Mouse (Mus musculus) CD4-positive, CD25-positive, alpha-beta regulatory T cell, adult 2 months (primary cell): ENCODE measurements around the gene Cdk5rap2.

Experiments used
- DNase-seq: peaks from one replicate; pipeline ENCODE4 v3.0.0-alpha.2; 2012; ENCODE audit warnings: low read depth, low spot score

The Cdk5rap2 gene

DNA sequence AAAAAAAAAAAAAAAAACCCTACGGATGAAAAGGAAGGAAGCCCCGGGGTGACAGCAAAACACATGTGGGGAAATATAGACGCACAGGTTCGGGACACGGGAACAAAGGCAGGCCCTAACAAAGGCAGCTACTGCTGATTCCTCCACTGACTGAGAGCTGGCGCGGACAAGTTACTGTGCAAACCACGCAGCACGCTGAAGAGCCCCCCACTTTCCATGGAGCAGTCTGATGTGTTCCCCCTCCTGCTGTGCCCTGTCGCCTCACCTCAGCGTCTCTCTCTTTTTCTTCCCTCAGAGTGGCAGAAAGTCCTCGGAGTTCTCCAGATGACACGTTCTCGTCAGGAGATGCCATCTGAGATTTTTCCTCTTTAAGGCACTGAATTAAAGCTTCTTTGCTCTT is 55.8 kb downstream of the Cdk5rap2 start:
- no peak for DNase-seq

DNA sequence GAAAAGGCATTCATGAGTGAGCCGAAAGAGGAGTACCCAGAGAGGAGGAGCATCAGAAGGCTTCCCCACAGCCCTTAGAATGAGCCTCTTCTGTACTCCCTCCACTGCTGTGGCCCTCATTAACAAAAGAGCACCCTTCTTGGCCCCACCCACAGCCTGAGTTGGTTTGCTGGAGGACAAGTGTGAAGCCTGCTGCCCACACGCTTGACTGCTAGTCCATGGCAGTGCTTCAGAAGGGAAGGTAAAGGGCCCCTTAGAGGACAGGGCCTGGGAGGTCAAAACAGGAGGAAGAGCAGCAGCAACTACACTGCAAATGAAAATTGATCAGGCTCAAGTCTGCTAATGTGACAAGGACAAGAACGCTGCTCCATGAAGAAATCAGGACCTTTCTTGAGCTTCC is 56.6 kb downstream of the Cdk5rap2 start:
- DNase-seq = no peak

DNA sequence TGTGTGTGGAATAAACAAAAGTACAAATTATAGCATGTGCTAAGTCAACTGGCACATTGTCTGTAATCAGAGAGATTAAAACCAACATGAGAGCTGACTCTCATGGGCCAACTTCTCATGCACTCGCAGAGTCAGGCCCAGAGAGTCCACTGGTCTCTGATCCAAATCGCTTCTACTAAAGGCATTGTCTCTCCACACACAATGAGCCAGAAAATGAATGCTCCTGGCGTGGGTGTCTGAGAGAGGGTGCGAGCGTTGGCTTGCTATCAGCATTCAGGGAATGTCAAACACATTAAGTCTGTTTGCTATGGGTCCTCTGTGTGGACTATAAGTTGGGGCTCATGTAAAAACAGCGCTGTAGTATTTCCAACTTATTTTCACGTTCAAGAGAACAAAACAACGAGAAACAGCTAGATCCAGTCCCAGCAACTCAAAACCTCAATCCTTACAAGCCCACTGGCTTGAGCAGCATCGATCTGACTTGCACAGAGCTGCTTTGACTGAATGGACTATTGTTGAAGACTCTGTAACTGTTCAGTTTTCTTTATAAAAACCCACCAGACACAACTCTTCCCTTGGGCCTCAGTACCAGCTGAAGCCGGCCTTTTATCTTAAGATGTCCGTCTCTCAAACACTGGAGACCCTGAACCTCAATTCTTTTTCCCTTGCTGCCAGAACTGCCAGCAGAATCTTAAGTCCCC is 74.6 kb downstream of the Cdk5rap2 start:
- no peak for DNase-seq

DNA sequence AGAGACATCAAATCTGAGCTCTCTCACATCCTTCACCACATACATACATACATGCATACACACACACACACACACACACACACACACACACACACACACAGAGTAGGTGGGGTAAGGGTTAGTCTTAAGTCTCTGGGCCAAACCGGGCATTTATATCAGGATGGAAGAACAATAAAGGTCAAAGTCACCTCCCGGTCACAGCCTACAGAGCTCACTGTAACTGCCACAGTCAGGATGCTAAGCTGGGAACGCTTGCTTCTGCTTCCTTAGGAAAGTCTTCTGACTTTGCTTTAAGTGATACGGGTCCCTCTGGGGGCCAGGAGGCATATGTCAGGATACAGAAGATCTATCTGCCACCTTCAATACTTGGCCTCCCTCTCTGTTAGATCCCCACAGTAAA is 75.2 kb downstream of the Cdk5rap2 start:
- DNase-seq = no peak

DNA sequence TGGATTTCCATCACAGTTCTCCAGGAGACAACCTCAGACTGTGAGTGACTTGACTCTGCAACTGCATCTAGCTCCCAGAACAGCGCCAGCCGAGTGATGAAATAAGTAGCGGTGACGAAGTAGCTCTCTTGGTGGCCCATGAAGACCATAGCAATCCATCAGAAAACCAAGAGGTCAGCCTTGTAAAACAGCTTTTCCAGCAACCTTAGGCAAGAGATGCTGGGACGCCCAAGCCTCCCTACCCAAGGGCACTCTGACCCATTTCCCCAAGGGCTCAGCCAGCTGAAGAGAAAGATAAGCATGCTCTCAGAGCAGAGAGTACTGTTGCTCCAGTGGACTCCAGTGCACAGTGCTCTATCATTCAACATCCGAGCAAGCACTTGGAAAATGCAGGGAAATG is 77.3 kb downstream of the Cdk5rap2 start:
- no peak for DNase-seq

DNA sequence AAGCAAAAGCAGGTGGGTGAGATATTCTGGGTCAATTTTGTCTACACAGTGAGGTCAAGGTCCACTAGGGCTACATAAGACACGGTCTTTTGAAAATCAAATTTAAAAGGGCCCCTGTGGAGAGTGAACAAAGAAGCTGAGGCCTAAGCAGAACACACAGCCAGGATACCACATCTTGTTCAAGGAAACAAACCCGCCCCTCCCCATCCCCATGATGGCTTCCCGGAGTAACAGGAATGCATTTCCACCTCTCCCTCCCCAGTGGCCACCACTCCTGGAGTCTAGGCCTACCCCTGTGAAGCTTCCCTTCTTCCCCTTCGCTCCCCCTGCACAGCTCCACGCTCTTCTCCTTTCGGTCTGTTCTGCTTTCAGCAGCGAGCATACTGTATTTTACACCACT is 77.7 kb downstream of the Cdk5rap2 start:
- DNase-seq = no peak

DNA sequence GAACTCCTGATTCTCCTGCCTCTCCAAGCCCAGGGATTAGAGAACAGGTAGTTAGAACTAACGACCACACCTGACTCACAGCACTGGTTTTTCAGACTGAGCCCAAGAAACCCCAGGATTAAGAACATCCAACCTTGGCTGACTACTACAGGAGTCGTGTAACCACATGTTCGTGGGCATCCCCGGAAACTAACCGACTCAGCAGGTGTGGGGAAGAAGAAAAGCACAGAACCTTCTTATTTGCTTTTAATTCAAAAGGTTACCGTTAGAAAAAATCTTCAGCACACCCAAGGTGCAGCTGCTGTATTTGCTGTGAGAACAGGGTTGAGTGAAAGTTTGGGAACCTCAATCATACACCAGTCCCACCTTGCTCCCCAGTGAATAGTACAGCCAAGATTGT is 79.1 kb downstream of the Cdk5rap2 start:
- no peak for DNase-seq

DNA sequence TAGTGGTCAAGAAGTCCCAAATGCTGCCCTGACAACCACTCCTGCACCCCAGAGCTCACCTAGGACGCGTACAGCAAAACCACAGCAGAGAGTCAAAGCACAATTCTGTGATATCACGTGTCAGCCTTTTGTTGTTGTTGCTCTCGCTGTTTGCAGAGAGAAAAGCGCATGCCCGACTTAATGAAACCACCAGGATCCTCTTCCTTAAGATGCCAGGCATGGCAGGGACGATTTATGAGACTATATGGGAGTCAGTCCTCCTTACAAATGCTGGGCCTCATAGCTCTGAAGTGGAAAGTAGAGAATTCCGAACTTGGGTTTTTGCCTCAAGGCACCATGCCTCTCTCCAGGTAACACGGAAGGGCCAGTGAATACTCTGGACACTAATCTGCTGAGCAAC is 82.2 kb downstream of the Cdk5rap2 start:
- no peak for DNase-seq

DNA sequence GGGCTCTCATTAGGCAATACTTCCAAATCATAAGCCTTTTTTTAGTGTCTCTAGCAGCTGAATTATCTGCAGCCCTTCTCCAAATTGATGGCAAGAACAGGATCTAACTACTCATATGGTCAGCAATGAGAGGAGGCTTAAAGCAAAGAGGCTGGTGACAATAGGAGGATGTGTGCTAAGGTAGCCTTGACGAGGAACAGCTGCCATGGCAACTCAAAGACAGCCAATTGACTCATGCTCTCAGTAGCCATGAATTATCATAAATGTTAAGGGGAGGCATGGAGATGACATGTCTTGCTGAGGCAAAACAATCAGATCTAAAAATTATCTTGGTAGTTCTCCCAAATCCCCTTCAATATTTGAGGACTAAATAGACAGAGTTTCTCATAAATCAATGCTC is 82.8 kb downstream of the Cdk5rap2 start:
- no peak for DNase-seq

DNA sequence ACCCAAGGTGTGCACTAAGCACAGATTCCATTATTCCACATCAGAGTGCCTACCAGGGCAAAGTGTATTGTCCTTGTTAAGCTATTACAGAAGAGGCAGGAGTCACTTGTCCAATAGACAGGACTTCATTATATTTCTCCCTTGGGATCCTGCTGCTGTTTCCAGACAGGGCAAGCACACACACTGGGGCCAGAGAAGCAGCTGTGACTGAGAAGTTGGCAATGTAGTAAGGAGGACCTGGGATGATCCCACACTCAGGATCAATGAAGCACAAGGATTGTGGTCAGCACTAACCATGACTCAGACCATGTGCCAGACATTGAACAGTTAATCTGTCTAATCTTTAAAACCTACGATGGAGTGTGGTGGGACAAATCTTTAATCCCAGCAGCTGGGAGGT is 88.7 kb downstream of the Cdk5rap2 start:
- no peak for DNase-seq

DNA sequence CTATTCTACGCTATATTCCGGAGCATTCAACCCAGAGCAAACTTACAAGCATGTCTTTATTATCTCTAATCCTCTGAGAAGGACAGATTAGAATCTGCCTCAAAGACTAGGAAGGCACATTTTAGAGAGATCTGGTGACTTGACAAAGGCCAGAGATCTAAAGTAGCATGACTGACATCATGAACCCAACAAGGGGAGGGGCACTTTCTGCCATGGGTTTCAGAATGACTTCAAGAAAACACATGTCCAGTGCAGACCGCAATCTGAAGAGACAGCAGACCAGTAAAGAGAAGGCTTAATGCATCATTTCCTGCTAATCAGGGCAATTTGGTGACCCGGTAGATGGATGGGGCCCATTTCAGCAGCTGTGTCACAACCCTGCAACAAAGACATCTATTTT is 98.1 kb downstream of the Cdk5rap2 start:
- no peak for DNase-seq

DNA sequence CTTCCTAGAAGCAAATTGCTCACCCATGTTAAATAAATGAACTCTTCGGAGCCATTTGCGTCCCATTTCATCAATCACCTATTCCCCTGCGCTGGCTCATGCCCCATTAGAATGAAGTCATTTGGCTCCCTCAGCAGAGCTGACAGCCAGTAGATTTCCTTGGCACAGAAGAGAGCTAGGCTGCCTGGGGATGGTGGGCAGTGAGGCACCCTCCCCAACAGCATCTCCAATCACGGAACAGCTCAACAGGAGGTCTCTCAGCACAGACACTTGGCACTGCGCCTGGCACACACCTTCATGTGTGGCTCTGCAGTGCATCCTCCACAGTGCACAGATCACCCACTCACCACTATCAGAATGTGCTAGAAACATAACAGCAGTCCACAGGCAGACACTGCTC is 98.7 kb downstream of the Cdk5rap2 start:
- DNase-seq = no peak

DNA sequence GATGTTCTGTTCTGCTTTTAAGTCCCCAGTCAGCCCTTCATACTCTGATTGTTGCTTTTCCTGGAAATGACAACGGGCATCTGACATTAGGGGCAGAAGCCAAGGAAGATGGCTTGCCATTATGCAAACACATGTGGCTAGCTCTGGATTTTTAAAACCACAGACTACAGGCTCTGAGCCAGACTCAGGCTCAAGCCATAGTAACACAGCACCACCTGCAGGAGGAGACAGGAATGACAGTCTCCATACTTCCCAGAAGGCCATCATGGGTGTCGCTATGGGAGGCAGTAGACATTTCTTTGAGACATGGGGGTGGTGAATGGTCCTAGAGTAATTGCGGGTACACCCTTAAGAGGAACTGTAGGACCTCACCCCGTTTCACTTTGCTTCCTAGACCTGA is 103.0 kb downstream of the Cdk5rap2 start:
- peak; percentile 70 for DNase-seq

DNA sequence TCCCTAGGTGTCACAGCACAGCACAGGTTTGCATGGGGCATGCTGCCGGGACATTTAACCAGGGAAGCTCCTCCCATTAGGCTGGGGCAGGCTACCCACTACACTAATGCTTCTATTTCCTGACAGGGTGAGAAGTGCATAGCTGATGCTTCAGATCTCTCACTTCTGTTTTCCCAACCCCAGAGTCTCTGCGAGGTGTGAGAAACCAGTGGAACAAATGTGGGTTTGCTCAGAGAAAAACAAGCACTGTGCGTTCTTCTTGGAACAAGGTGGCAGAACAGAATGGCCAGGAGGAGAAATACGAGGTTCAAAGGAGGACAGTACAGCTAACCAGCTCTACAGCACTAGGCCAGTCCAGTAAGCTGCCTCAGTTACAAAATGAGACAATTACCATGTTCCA is 106.4 kb downstream of the Cdk5rap2 start:
- no peak for DNase-seq

DNA sequence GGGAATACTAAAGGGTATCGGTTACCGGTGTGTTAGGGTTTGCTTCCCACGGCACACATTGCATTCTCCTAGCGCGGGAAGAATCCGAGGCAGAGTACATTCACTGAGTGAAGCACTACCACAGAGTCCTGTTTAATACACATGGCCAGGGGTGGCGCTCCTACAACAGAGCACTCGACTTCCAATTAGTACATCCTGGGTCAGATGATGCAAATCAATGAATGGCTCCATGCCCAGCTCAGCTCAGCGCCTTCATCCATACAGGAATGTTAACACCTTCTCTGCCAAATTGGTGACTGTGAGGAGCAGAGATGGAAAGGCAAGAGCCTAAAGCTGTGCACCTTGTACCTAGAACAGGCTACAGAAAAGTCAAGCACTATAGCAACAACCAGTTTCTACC is 109.1 kb downstream of the Cdk5rap2 start:
- no peak for DNase-seq

DNA sequence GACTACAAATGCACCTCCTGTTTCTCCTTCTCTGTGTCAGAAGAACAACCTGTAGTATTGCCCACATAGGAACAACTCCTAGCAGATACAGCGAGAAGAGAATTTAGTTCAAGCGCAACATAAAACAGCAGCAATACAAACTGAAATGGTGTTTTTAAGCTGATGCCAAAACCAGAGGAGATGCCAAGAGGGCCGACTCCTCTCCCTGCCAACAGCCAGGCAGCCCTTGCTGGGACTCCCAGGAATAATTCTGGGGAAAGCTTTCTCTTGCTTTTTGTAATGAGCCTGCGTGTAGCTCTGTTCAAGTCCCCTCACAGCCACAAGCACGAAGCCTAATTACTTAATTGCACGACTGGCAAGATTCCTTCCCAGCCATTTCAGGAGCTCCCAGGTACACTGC is 120.9 kb downstream of the Cdk5rap2 start:
- DNase-seq = no peak

DNA sequence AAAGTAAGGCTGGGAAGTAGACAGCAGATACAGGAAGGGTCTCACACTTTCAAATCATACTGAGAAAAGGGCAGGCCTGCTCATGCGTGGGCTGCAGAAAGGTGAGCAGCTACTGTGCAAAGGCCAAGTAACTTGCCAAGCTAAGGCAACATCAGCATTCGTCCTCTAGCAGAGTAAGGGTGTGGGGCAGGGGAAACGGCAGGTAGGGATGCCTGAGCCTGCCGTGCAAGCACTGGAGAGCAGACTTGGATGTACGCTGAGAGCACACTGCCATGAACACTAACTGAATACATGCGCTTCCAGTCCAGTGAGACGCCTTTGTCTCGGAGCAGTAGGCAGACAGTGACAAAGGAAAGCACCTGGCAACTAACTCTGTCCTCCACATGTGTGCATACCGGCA is 127.1 kb downstream of the Cdk5rap2 start:
- DNase-seq = no peak

DNA sequence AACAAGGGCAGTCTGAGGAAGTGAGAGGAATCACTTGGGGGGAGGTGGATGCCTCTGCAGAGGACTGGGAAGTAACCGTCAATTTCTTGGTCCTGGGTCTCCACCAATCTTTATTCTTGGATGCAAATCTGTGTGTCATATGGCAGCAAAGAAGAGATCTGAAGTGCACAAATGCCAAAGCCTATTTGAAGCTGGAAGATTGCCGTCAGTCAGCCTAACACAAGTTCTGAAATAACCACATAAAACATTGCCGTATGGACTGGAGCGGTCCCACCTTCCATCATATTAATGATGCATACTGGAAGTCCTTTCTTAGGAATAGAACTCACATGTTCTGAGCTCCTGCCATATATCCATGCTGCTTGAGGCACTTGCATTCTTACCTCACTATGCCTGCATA is 131.4 kb downstream of the Cdk5rap2 start:
- DNase-seq = no peak

DNA sequence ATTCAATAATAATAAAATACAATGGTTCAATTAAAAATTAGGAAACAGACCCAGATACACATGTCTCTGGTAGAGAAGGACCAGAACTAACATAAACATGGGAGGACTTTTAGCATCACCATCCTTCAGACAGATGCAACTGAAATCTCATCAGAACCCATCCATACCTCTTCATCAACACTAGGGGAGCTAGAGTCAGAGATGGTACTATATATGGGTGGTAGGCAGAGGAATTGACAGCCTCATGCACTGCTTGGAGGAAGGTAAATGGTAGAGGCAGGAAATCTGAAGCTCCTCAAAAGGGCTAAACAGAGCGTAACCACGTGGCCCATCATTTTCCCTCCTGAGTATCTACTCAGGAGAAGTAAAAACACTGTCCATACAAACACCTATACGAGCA is 132.2 kb downstream of the Cdk5rap2 start:
- no peak for DNase-seq

DNA sequence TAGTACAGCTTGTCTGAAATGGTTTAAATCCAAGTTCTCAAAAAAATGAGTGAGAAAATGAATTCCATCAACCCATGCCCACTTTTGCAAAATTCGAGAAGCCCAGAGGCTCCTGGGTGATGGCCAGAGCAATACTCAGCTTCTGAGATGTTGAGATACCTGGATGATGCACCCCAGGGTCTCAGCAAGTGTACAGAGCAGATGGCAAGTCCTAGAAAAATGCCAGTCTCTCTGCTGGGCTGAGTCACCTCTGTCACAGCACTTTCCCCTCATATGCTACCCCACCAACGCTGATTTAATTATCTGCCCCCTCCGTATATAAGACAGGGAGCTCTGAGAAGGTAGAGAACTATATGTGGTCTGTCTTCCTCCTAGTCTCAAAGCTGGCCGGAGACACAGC is 137.3 kb downstream of the Cdk5rap2 start:
- no peak for DNase-seq

DNA sequence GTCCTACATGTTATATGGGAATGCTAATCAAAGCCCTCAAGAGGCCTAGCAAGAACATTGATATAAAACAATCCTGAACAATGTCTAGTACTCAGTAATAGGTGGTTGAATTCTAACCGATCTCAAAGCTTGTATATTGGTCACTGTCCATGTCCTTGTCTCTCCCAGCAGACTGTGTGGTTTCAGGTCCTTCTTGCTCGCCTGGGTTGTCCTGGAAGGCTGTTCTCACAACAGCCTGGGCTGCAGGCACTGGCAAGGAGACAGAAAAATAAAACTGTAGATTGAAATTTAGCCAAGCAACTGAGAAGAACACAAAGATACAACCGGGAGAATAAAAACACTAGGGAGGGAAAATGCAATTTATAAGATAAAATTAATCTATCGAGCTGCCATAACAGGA is 137.7 kb downstream of the Cdk5rap2 start:
- no peak for DNase-seq

DNA sequence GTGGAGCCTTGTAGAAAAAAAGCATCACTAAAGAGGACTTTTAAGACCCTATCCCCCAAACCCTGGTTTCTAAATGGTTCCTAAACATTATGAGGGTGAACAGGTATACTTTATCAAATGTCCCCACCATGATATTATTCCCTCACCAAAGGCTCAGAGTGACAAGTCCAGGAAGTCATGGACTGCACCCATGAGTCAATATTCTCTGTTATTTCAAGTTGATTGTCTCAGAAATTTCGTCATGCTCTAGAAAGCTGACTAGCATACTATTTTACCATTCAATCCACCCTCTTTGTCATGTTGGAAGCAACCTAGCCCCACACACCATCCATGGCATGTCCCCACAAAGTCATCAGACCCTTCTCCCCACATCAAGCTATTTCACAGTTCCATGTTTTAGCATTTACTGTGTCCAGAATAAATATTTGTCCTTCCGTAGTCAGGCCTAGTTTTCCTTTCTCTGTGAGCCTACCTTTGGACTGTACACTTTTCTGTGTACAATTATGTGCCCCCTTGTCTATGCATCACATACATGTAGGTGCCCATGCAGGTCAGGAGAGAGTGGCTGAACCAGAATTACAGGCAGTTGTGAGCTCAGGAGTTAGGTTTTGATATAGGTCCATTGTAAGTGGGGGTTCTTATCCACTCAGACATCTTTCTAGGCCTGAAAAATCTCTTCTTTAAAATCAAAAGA is 142.9 kb downstream of the Cdk5rap2 start:
- no peak for DNase-seq

DNA sequence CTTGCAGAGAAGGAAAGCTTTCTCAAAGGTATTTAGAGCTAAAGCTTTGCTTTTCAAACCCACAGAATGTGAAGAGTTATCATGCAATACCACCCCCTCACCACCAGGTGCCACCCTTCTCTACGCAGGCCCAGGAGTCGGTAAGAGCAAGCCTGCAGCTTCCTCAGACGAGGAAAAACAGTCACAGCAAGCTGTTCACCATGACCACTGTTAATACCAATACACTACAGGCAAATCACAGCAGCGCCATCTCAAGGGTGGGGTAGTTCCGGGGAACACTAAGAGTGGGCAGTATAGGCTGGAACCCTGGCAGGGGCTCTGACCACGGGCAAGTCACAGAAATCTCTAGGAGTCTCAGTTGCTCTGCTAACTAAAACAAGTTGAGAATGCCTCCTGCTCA is 145.0 kb downstream of the Cdk5rap2 start:
- DNase-seq = peak; percentile 68

DNA sequence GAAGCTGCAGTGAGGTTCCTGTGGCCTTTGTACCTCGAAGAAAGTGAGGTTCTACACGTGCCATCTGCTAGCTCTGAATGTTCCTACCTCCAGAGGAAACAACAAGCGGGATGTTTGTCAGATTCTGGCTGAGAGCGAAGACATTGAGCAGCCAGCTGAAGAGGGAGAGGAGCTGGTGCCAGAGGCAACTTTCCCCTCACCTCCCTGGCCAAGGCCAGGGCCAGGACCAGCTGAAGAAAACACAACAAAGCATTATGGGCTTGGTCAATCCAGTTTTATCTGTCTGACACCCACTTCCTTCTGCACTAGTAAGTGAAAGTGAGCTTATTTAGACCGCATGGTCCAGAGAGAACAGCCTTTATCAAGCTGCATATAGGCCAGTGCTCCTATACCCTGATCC is 147.4 kb downstream of the Cdk5rap2 start:
- no peak for DNase-seq
